Mouse (Mus musculus) heart, postnatal 0 days (tissue): ENCODE data around the gene Erbb4. TPM values are rescaled to one million over a fixed set of nuclear protein-coding genes. Genes with fewer than 3 reads are reported as not detected.

Experiments used
- ATAC-seq: fragments of 200-750 bp; cut with Nextera tagmentation; 2 replicates; pipeline ENCODE4 v1.8.0; 2017; ENCODE audit warnings: low read depth, moderate number of reproducible peaks, moderate library complexity; ENCODE audit not compliant: insufficient read depth
- DNase-seq: peaks from one replicate; pipeline ENCODE4 v3.0.0-alpha.2; 2016; ENCODE audit warnings: low spot score
- H3K27ac ChIP-seq: fragments of 300-500 bp; sonication (generic); 2 replicates; pipeline ENCODE4 v1.5.1; 2014; ENCODE audit warnings: low read depth, mild to moderate bottlenecking
- H3K27me3 ChIP-seq: fragments of 300-500 bp; sonication (generic); 2 replicates; pipeline ENCODE4 v1.6.1; 2014; ENCODE audit warnings: low read length, mixed read lengths; ENCODE audit not compliant: control insufficient read depth, insufficient read depth
- H3K36me3 ChIP-seq: fragments of 300-500 bp; sonication (generic); replicated peaks from 2 replicates; pipeline ENCODE4 v1.6.1; 2014; ENCODE audit warnings: low read length, mixed read lengths; ENCODE audit not compliant: control insufficient read depth, insufficient read depth
- H3K4me1 ChIP-seq: fragments of 300-500 bp; sonication (generic); 2 replicates; pipeline ENCODE4 v1.6.1; 2014; ENCODE audit warnings: antibody characterized with exemption; ENCODE audit not compliant: control insufficient read depth, insufficient read depth
- H3K4me2 ChIP-seq: fragments of 300-500 bp; sonication (generic); 2 replicates; pipeline ENCODE4 v1.6.1; 2014; ENCODE audit warnings: low read depth, mild to moderate bottlenecking, low read length, moderate library complexity
- H3K4me3 ChIP-seq: fragments of 300-500 bp; sonication (generic); 2 replicates; pipeline ENCODE4 v1.5.1; 2014; ENCODE audit warnings: low read depth, low read length
- H3K9ac ChIP-seq: fragments of 300-500 bp; sonication (generic); replicated peaks from 2 replicates; pipeline ENCODE4 v1.6.1; 2014; ENCODE audit warnings: low read depth, low read length, mixed read lengths
- H3K9me3 ChIP-seq: fragments of 300-500 bp; sonication (generic); replicated peaks from 2 replicates; pipeline ENCODE4 v1.6.1; 2016; ENCODE audit warnings: low read length; ENCODE audit not compliant: control insufficient read depth
- CTCF ChIP-seq: IDR thresholded peaks from 2 replicates; pipeline ENCODE4 v1.5.1; 2016; ENCODE audit warnings: antibody characterized with exemption, control low read depth, low read depth
- EP300 ChIP-seq: IDR thresholded peaks from 2 replicates; pipeline ENCODE4 v1.6.1; 2016; ENCODE audit warnings: antibody characterized with exemption, low read depth
- WGBS: fragments of 180-500 bp; shearing (Covaris S2); extraction: QIAGEN DNeasy Blood & Tissue Kit; methylation state at CpG from one replicate; pipeline ENCODE4 v1.1.7; 2014; 5-methylcytosine and 5-hydroxymethylcytosine counted together
- polyA plus RNA-seq: library from polyadenylated mRNA; unstranded; fragments of >200 nt; fragmentation: Nextera tagmentation; extraction: Ambion mirVana; gene quantifications from 2 replicates; pipeline ENCODE4 v1.2.1, GENCODE M21; 2015
- total RNA-seq: library from RNA; depleted of rRNA; stranded (reverse); fragments of >200 nt; gene quantifications from 2 replicates; pipeline ENCODE4 v1.2.3, GENCODE M21; 2014; ENCODE audit warnings: low replicate concordance

The Erbb4 gene
- total and polyA plus RNA-seq, 2 experiments from 2014 or later: 3.8 to 20.0 TPM

GRCm38 (mm10) chr1:69124147-69124848 lies 16.4 kb upstream of the Erbb4 start:
- no peaks in the 10 kb centered on the region for H3K27me3 ChIP-seq
- TF ChIP-seq CTCF (no peak), EP300 (no peak)
- ATAC-seq (no peak), DNase-seq (no peak)
- no peak overlapping the region for H3K4me3 ChIP-seq
- H3K4me2 ChIP-seq: no peak overlapping the region
- 89% methylated on average over 1 of the region's 1 CpGs for WGBS
- H3K4me1 ChIP-seq: no peaks in the 10 kb centered on the region
- H3K9ac ChIP-seq: no peak overlapping the region
- H3K9me3 ChIP-seq: no peaks in the 10 kb centered on the region
- no peak overlapping the region for H3K27ac ChIP-seq
- no peaks in the 10 kb centered on the region for H3K36me3 ChIP-seq

- no peaks in the 10 kb centered on the region for H3K27me3 ChIP-seq
- no peak overlapping the region for H3K27ac ChIP-seq
- no peak overlapping the region for H3K9ac ChIP-seq
- no peak for DNase-seq
- H3K9me3 ChIP-seq: no peaks in the 10 kb centered on the region
- H3K4me2 ChIP-seq: no peak overlapping the region
- H3K4me1 ChIP-seq: no peaks in the 10 kb centered on the region
- no peak overlapping the region for H3K4me3 ChIP-seq
- H3K36me3 ChIP-seq: no peaks in the 10 kb centered on the region
- 58% methylated on average over 4 of the region's 4 CpGs for WGBS
- TF ChIP-seq EP300 (no peak), CTCF (peak; percentile 55)
- ATAC-seq: peak; percentile 44; the same call in 1 of the 2 replicates
Measured at GRCm38 (mm10) chr1:69118249-69118938, 10.5 kb upstream of the Erbb4 start.

GRCm38 (mm10) chr1:69108159-69108925 lies 483 bp upstream of the Erbb4 start:
- Histone ChIP-seq H3K4me2 (peak overlapping the region; percentile 76), H3K27ac (peak overlapping the region; percentile 98), H3K9ac (peak overlapping the region; percentile 80), H3K4me3 (peak overlapping the region; percentile 65), H3K36me3 (no peaks in the 10 kb centered on the region), H3K4me1 (0 out of 2 replicates have a peak, but pooled peaks cover 2% of the 10 kb centered on the region), H3K9me3 (no peaks in the 10 kb centered on the region), H3K27me3 (no peaks in the 10 kb centered on the region)
- no peak for TF ChIP-seq EP300
- TF ChIP-seq CTCF: no peak
- ATAC-seq (peak; percentile 49), DNase-seq (peak; percentile 80)
- 3% methylated on average over 20 of the region's 20 CpGs for WGBS

GRCm38 (mm10) chr1:69106937-69107461 lies 860 bp downstream of the Erbb4 start:
- Histone ChIP-seq H3K4me3 (peak overlapping the region; percentile 65), H3K27me3 (no peaks in the 10 kb centered on the region), H3K9me3 (no peaks in the 10 kb centered on the region), H3K9ac (peak overlapping the region; percentile 80), H3K4me1 (0 out of 2 replicates have a peak, but pooled peaks cover 5% of the 10 kb centered on the region), H3K27ac (peak overlapping the region; percentile 98), H3K36me3 (no peaks in the 10 kb centered on the region), H3K4me2 (peak overlapping the region; percentile 76)
- DNase-seq: peak; percentile 18
- no peak for TF ChIP-seq EP300
- no peak for TF ChIP-seq CTCF
- 1% methylated on average over 35 of the region's 35 CpGs for WGBS
- ATAC-seq: peak; percentile 54

GRCm38 (mm10) chr1:69106322-69106761 lies 1.5 kb downstream of the Erbb4 start:
- peak overlapping the region; percentile 80 for H3K9ac ChIP-seq
- peak overlapping the region; percentile 65 for H3K4me3 ChIP-seq
- peak overlapping the region; percentile 98 for H3K27ac ChIP-seq
- 0 out of 2 replicates have a peak, but pooled peaks cover 5% of the 10 kb centered on the region for H3K4me1 ChIP-seq
- DNase-seq (peak; percentile 38), ATAC-seq (peak; percentile 46)
- WGBS: under 1% methylated on average over 24 of the region's 24 CpGs
- no peaks in the 10 kb centered on the region for H3K27me3 ChIP-seq
- H3K4me2 ChIP-seq: peak overlapping the region; percentile 76
- no peaks in the 10 kb centered on the region for H3K36me3 ChIP-seq
- TF ChIP-seq EP300: no peak
- no peak for TF ChIP-seq CTCF
- H3K9me3 ChIP-seq: no peaks in the 10 kb centered on the region
